Mouse (Mus musculus) heart, adult 2 months (tissue): Measurements from ENCODE around the gene Celf2.

ENCODE experiments used
- CTCF ChIP-seq: fragments of 200-600 bp; IDR thresholded peaks from 2 replicates; pipeline ENCODE4 v1.8.1; 2022; ENCODE audit warnings: antibody characterized with exemption, mild to moderate bottlenecking, moderate library complexity
- POLR2A ChIP-seq: fragments of 200-500 bp; IDR thresholded peaks from 2 replicates; pipeline ENCODE4 v1.6.1; 2011; ENCODE audit warnings: mild to moderate bottlenecking, low read depth, low read length, control low read depth; ENCODE audit not compliant: insufficient read depth

- no peak for TF ChIP-seq CTCF
- TF ChIP-seq POLR2A: no peak
Measured at GRCm38 (mm10) chr2:7080086-7080485, 429.3 kb downstream of the Celf2 start.
